8 mouse cellular contexts compared by ENCODE assay signal in the genomic region with DNA sequence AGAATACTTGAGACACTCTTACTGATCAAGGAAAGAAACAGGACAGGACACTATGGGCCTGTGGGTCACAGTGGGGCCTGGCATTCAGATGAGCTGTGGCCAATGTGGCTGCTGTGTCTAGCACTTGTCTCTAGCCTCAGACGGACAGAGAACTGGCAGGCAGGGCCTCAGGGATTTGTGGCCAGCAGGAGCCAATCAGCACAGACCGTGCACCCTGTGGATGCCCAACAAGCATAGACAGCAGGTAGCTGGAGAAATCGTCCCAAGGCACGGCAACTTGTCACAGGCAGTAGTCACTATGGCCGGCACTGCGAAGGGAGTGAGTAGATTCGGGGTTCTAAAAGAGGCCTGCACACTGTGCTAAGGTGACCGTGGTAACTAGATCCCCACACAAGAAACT. TPM values are rescaled to one million over a fixed set of nuclear protein-coding genes. Genes with fewer than 3 reads are reported as not detected.
DNase-seq lines count a peak whose midpoint lies in the region; ATAC-seq and TF ChIP-seq lines count a peak whose summit lies in the region.
"Had no signal": no experiment of that assay in that cellular context is flagged by ENCODE, and none has a peak within 500 bp of the region (broad histone marks: within the 10 kb centered on the region; RNA-seq: fewer than 3 reads in every experiment).

No protein-coding gene starts in this region.

- DNase-seq in kidney, postnatal 4 days, result no peak
- DNase-seq in ES-E14 (ENCODE audit: low read depth, low spot score), result no peak
- DNase-seq in embryonic facial prominence, embryonic 10.5 days (ENCODE audit: low spot score), result no peak
- DNase-seq in liver, embryonic 13.5 days, result no peak
- DNase-seq in right cerebral cortex, postnatal 4 days, result no peak
- DNase-seq in c-Kit-positive CD71-positive TER-119-positive erythroid progenitor cells, embryonic 14.5 days (ENCODE audit: low spot score), result no peak
- DNase-seq: layer of hippocampus, postnatal 36 days had no signal

- in situ Hi-C loops in ES-E14 (cut with MboI; ENCODE audit: low sequenced_read_pairs in 2 of 2, unreplicated experiment in 2 of 2), result no loop called here

- no peak overlapping the region; the same call in 1 of the 2 replicates for H3K27ac ChIP-seq in kidney, embryonic 16.5 days (ENCODE audit: low read length)
- H3K27ac ChIP-seq in ES-E14 (ENCODE audit: insufficient read depth, low read depth, low read length, poor library complexity, severe bottlenecking), result peak overlapping the region; percentile 84
- peak overlapping the region; percentile 45; the same call in 1 of the 2 replicates for H3K27ac ChIP-seq in embryonic facial prominence, embryonic 10.5 days (replicated peaks)
- 0 out of 2 replicates have a peak overlapping the region, but pooled peaks have one; percentile 11 for H3K27ac ChIP-seq in liver, embryonic 13.5 days

- peaks cover 36% of the 10 kb centered on the region for H3K4me1 ChIP-seq in kidney, embryonic 16.5 days (ENCODE audit: insufficient read depth, low read length)
- peaks cover 30 to 50% of the 10 kb centered on the region in 2 experiments; a peak in 3 of 4 replicates for H3K4me1 ChIP-seq in ES-E14 (ENCODE audit: control insufficient read depth in 2 of 2, insufficient read depth in 2 of 2, low read length in 2 of 2, poor library complexity in 1 of 2)
- H3K4me1 ChIP-seq in embryonic facial prominence, embryonic 10.5 days, result peaks cover 63% of the 10 kb centered on the region
- H3K4me1 ChIP-seq in liver, embryonic 13.5 days (replicated peaks), result peaks cover 57% of the 10 kb centered on the region

- ATAC-seq in kidney, embryonic 16.5 days (ENCODE audit: low FRiP score, low TSS enrichment), result peak; percentile 33; the same call in 1 of the 2 replicates
- ATAC-seq in liver, embryonic 13.5 days (ENCODE audit: low read depth), result no peak

- H3K36me3 ChIP-seq in kidney, embryonic 16.5 days (ENCODE audit: insufficient read depth, low read length), result peaks cover 10% of the 10 kb centered on the region
- peaks cover 10% of the 10 kb centered on the region for H3K36me3 ChIP-seq in ES-E14 (ENCODE audit: control insufficient read depth, insufficient read depth, low read length, poor library complexity, severe bottlenecking)
- H3K36me3 ChIP-seq in embryonic facial prominence, embryonic 10.5 days (replicated peaks), result peaks cover 31% of the 10 kb centered on the region
- peaks cover 15% of the 10 kb centered on the region for H3K36me3 ChIP-seq in liver, embryonic 13.5 days

- no peaks in the 10 kb centered on the region for H3K9me3 ChIP-seq in kidney, embryonic 16.5 days (ENCODE audit: low read length)
- no peaks in the 10 kb centered on the region for H3K9me3 ChIP-seq in ES-E14 (ENCODE audit: control insufficient read depth, insufficient read depth, low read depth, low read length)
- no peaks in the 10 kb centered on the region for H3K9me3 ChIP-seq in embryonic facial prominence, embryonic 10.5 days
- H3K9me3 ChIP-seq in liver, embryonic 13.5 days (replicated peaks), result no peaks in the 10 kb centered on the region

- H3K4me2 ChIP-seq in kidney, embryonic 16.5 days (replicated peaks; ENCODE audit: low read depth, low read length), result no peak overlapping the region
- no peak overlapping the region for H3K4me2 ChIP-seq in liver, embryonic 13.5 days

- H3K27me3 ChIP-seq in kidney, embryonic 16.5 days (ENCODE audit: insufficient read depth, low read length), result no peaks in the 10 kb centered on the region
- no peaks in the 10 kb centered on the region for H3K27me3 ChIP-seq in embryonic facial prominence, embryonic 10.5 days (replicated peaks; ENCODE audit: low read depth, poor library complexity, severe bottlenecking)
- no peaks in the 10 kb centered on the region for H3K27me3 ChIP-seq in liver, embryonic 13.5 days

- 0 out of 2 replicates have a peak overlapping the region, but pooled peaks have one; percentile 10 for H3K9ac ChIP-seq in kidney, embryonic 16.5 days (replicated peaks; ENCODE audit: low read length)
- H3K9ac ChIP-seq in ES-E14 (ENCODE audit: insufficient read depth, low read depth, low read length, poor library complexity, severe bottlenecking), result peak overlapping the region; percentile 5; the same call in 1 of the 2 replicates
- no peak overlapping the region for H3K9ac ChIP-seq in liver, embryonic 13.5 days

- H3K4me3 ChIP-seq in kidney, embryonic 16.5 days (ENCODE audit: low read length), result no peak overlapping the region
- peak overlapping the region; percentile 11 to 52 for H3K4me3 ChIP-seq in ES-E14 (ENCODE audit: insufficient read depth in 1 of 2, low read depth in 1 of 2, low read length in 2 of 2, poor library complexity in 1 of 2, severe bottlenecking in 1 of 2)
- H3K4me3 ChIP-seq in embryonic facial prominence, embryonic 10.5 days, result no peak overlapping the region
- no peak overlapping the region for H3K4me3 ChIP-seq in liver, embryonic 13.5 days (replicated peaks)

- WGBS in kidney, embryonic 16.5 days, result 50% methylated on average over 8 of the region's 8 CpGs
- WGBS in embryonic facial prominence, embryonic 10.5 days, result 52% methylated on average over 8 of the region's 8 CpGs
- 69% methylated on average over 8 of the region's 8 CpGs for WGBS in liver, embryonic 13.5 days (ENCODE audit: insufficient replicate concordance)

TF ChIP-seq in ES-E14, 5 proteins besides CTCF, POLR2A, EP300 and RAD21:
- TF ChIP-seq MAFK (IDR thresholded peaks at IDR 0.05; ENCODE audit: insufficient read depth, low read depth, low read length), result no peak
- TF ChIP-seq HCFC1 (IDR thresholded peaks at IDR 0.05; ENCODE audit: borderline replicate concordance, insufficient read depth, low read length), result no peak
TF ChIP-seq in ES-E14: peak in this region for 0.

RNA-seq across cellular contexts. Expression of a gene that starts 58.7 kb away (rescaled TPM):
- polyA plus RNA-seq in kidney, embryonic 16.5 days (2015; fragmentation: Nextera tagmentation; extraction: Ambion mirVana), result 14.5 and 15.9 TPM in 2 replicates
- 30.2 and 38.0 TPM in 2 replicates for total RNA-seq in ES-E14 (2012; rRNA removed)
- polyA plus RNA-seq in embryonic facial prominence, embryonic 10.5 days (2016; fragmentation: Nextera tagmentation; extraction: Ambion mirVana), result 8.5 and 10.7 TPM in 2 replicates
- polyA plus RNA-seq in liver, embryonic 13.5 days (2015; fragmentation: Nextera tagmentation; extraction: Ambion mirVana), result 2.2 and 2.4 TPM in 2 replicates

Comparison
In these comparisons a context has a peak if more than half of its experiments do, and no peak if none do; other contexts are left out.
1. H3K4me3 ChIP-seq: peak in ES-E14 (2 of 2); none in kidney, embryonic 16.5 days (single experiment), embryonic facial prominence, embryonic 10.5 days (single experiment) and liver, embryonic 13.5 days (single experiment).